ENCODE assay signal across 9 mouse cellular contexts in the genomic region with DNA sequence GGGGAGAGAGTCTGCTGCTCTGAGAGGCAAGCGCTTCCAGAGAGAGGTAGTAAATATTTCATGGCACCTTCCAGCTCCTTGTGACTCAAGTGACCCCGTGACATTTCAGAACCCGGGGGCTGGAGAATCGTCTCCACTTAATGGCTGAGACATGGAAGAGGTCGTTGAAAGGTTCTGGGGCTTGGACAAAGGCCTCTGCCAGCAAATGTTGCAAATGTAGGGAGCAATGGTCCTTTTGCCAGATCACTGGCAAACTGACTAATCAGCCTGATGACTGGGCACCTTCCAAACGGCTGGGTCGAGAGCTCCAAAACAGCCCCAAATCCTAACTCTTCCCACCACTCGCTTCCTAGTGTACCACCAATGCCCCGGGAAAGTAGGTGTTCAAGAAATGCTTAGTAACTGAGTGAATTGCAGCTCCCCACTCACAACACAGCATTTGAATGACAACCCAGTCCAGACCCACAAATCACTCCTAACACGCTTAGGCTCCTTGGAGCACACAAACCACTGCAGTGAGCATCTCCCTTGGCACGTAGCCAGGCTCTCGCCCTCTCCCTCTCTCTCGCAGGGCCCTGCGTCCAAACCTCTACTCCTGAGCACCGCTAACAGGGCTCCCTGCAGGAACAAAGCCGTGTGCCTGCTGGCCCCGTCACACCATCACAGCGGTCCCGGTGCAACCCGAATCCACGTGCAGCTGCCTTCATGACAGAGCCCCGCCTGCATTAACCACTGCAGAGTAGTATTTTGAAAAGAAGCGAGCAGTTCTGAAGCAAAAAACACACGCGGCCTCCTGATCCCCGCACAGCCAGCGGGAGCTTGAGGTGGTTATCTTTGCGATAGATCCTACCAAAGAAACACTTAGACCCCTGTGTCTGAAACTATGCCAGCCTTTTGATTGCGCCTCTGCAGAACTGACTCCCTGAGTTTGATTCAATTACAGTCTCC. TPM values are rescaled to one million over a fixed set of nuclear protein-coding genes. Genes with fewer than 3 reads are reported as not detected.
DNase-seq lines count a peak whose midpoint lies in the region; ATAC-seq lines count a peak whose summit lies in the region.
"Had no signal": no experiment of that assay in that cellular context is flagged by ENCODE, and none has a peak within 500 bp of the region (broad histone marks: within the 10 kb centered on the region; RNA-seq: fewer than 3 reads in every experiment).

No protein-coding gene starts in this region.

- intact Hi-C loops in heart, postnatal 14 days (cut with DNase I), result no loop called here

- WGBS in heart, embryonic 12.5 days, result 11% methylated on average over 29 of the region's 29 CpGs
- WGBS in embryonic facial prominence, embryonic 12.5 days, result 9% methylated on average over 29 of the region's 29 CpGs
- WGBS in limb, embryonic 13.5 days, result 5% methylated on average over 29 of the region's 29 CpGs

- ATAC-seq in heart, embryonic 12.5 days (ENCODE audit: insufficient number of reproducible peaks, low FRiP score), result no peak
- ATAC-seq in embryonic facial prominence, embryonic 12.5 days (ENCODE audit: insufficient number of reproducible peaks, insufficient read depth, low FRiP score, low TSS enrichment), result no peak
- no peak for ATAC-seq in limb, embryonic 13.5 days (ENCODE audit: low FRiP score, low read depth)

- peak overlapping the region; percentile 4; the same call in 1 of the 2 replicates for H3K4me2 ChIP-seq in heart, embryonic 12.5 days
- peak overlapping the region; percentile 10; the same call in 1 of the 2 replicates for H3K4me2 ChIP-seq in embryonic facial prominence, embryonic 12.5 days (replicated peaks)
- peak overlapping the region; percentile 100 for H3K4me2 ChIP-seq in limb, embryonic 13.5 days (replicated peaks)

- H3K36me3 ChIP-seq in heart, embryonic 12.5 days, result no peaks in the 10 kb centered on the region
- H3K36me3 ChIP-seq in embryonic facial prominence, embryonic 12.5 days, result no peaks in the 10 kb centered on the region
- no peaks in the 10 kb centered on the region for H3K36me3 ChIP-seq in limb, embryonic 13.5 days
- H3K36me3 ChIP-seq: liver, embryonic 15.5 days had no signal

- DNase-seq in heart, postnatal 14 days, result no peak
- peak; percentile 44 for DNase-seq in adrenal gland, postnatal 14 days
- DNase-seq in spleen, postnatal 14 days (ENCODE audit: low spot score in 2 of 2), result no peak
- DNase-seq in c-Kit-positive CD71-positive TER-119-positive erythroid progenitor cells, embryonic 14.5 days (ENCODE audit: low spot score), result no peak
- no peak for DNase-seq in liver

- H3K27ac ChIP-seq in heart, embryonic 12.5 days (ENCODE audit: poor library complexity, severe bottlenecking), result no peak overlapping the region
- H3K27ac ChIP-seq in embryonic facial prominence, embryonic 12.5 days, result no peak overlapping the region
- no peak overlapping the region for H3K27ac ChIP-seq in limb, embryonic 13.5 days
- H3K27ac ChIP-seq: liver, embryonic 15.5 days had no signal

- no peak overlapping the region for H3K9ac ChIP-seq in heart, embryonic 12.5 days
- H3K9ac ChIP-seq in embryonic facial prominence, embryonic 12.5 days, result no peak overlapping the region
- no peak overlapping the region for H3K9ac ChIP-seq in limb, embryonic 13.5 days
- H3K9ac ChIP-seq: liver, embryonic 15.5 days had no signal

- H3K9me3 ChIP-seq in heart, embryonic 12.5 days (replicated peaks), result no peaks in the 10 kb centered on the region
- no peaks in the 10 kb centered on the region for H3K9me3 ChIP-seq in embryonic facial prominence, embryonic 12.5 days
- H3K9me3 ChIP-seq in limb, embryonic 13.5 days, result no peaks in the 10 kb centered on the region
- H3K9me3 ChIP-seq: liver, embryonic 15.5 days had no signal

- peaks cover 80% of the 10 kb centered on the region for H3K27me3 ChIP-seq in heart, embryonic 12.5 days (replicated peaks)
- H3K27me3 ChIP-seq in embryonic facial prominence, embryonic 12.5 days, result peaks cover 76% of the 10 kb centered on the region
- peaks cover 73% of the 10 kb centered on the region for H3K27me3 ChIP-seq in limb, embryonic 13.5 days

- no peak overlapping the region for H3K4me3 ChIP-seq in heart, embryonic 12.5 days
- 0 out of 2 replicates have a peak overlapping the region, but pooled peaks have one; percentile 9 for H3K4me3 ChIP-seq in embryonic facial prominence, embryonic 12.5 days
- peak overlapping the region; percentile 64 for H3K4me3 ChIP-seq in limb, embryonic 13.5 days

- peaks cover 30% of the 10 kb centered on the region for H3K4me1 ChIP-seq in heart, embryonic 12.5 days (replicated peaks)
- H3K4me1 ChIP-seq in embryonic facial prominence, embryonic 12.5 days, result peaks cover 34% of the 10 kb centered on the region
- H3K4me1 ChIP-seq in limb, embryonic 13.5 days, result peaks cover 38% of the 10 kb centered on the region

RNA-seq across cellular contexts. Expression of a gene that starts 2.0 kb away (rescaled TPM):
- polyA plus RNA-seq in heart, embryonic 12.5 days (2016; fragmentation: Nextera tagmentation; extraction: Ambion mirVana), result 0.34 and 0.54 TPM in 2 replicates
- 1 to 10 TPM; 3.5 to 4.0 TPM for total RNA-seq in heart, postnatal 14 days (2021)
- total RNA-seq in adrenal gland, postnatal 14 days (2021), result 9.9 and 11.1 TPM in 2 replicates
- 2.6 and 4.7 TPM in 2 replicates for polyA plus RNA-seq in embryonic facial prominence, embryonic 12.5 days (2016; fragmentation: Nextera tagmentation; extraction: Ambion mirVana)
- 0.75 and 0.91 TPM in 2 replicates for polyA plus RNA-seq in limb, embryonic 13.5 days (2015; fragmentation: Nextera tagmentation; extraction: Ambion mirVana)

RNA-seq across cellular contexts. Expression of a gene that starts 34.2 kb away (rescaled TPM):
- polyA plus RNA-seq in heart, embryonic 12.5 days (2016; fragmentation: Nextera tagmentation; extraction: Ambion mirVana), result 103 and 105 TPM in 2 replicates
- 10 to 100 TPM; 70.0 to 77.1 TPM for total RNA-seq in heart, postnatal 14 days (2021)
- 140 and 144 TPM in 2 replicates for total RNA-seq in adrenal gland, postnatal 14 days (2021)
- polyA plus RNA-seq in embryonic facial prominence, embryonic 12.5 days (2016; fragmentation: Nextera tagmentation; extraction: Ambion mirVana), result 82.1 and 86.6 TPM in 2 replicates
- 66.1 and 78.1 TPM in 2 replicates for polyA plus RNA-seq in limb, embryonic 13.5 days (2015; fragmentation: Nextera tagmentation; extraction: Ambion mirVana)

RNA-seq across cellular contexts. Expression of a gene that starts 43.5 kb away (rescaled TPM):
- 63.2 and 68.6 TPM in 2 replicates for polyA plus RNA-seq in heart, embryonic 12.5 days (2016; fragmentation: Nextera tagmentation; extraction: Ambion mirVana)
- 10 to 100 TPM; 27.6 to 29.8 TPM for total RNA-seq in heart, postnatal 14 days (2021)
- total RNA-seq in adrenal gland, postnatal 14 days (2021), result 92.6 and 92.9 TPM in 2 replicates
- polyA plus RNA-seq in embryonic facial prominence, embryonic 12.5 days (2016; fragmentation: Nextera tagmentation; extraction: Ambion mirVana), result 82.1 and 93.4 TPM in 2 replicates
- 83.6 and 93.9 TPM in 2 replicates for polyA plus RNA-seq in limb, embryonic 13.5 days (2015; fragmentation: Nextera tagmentation; extraction: Ambion mirVana)

RNA-seq across cellular contexts. Expression of a gene that starts 57.4 kb away (rescaled TPM):
- polyA plus RNA-seq in heart, embryonic 12.5 days (2016; fragmentation: Nextera tagmentation; extraction: Ambion mirVana), result 22.8 and 23.2 TPM in 2 replicates
- 10 to 100 TPM; 24.7 to 25.8 TPM for total RNA-seq in heart, postnatal 14 days (2021)
- 36.9 and 42.8 TPM in 2 replicates for total RNA-seq in adrenal gland, postnatal 14 days (2021)
- 56.0 and 56.3 TPM in 2 replicates for polyA plus RNA-seq in embryonic facial prominence, embryonic 12.5 days (2016; fragmentation: Nextera tagmentation; extraction: Ambion mirVana)
- 45.5 and 47.1 TPM in 2 replicates for polyA plus RNA-seq in limb, embryonic 13.5 days (2015; fragmentation: Nextera tagmentation; extraction: Ambion mirVana)

Comparison
In these comparisons a context has a peak if more than half of its experiments do, and no peak if none do; other contexts are left out.
1. H3K4me2 ChIP-seq: peak in every context shown above with its lines; median percentile 100 in limb, embryonic 13.5 days; 10 in embryonic facial prominence, embryonic 12.5 days; 4 in heart, embryonic 12.5 days.